ENCODE assay signal across 29 mouse cellular contexts in the genomic region with DNA sequence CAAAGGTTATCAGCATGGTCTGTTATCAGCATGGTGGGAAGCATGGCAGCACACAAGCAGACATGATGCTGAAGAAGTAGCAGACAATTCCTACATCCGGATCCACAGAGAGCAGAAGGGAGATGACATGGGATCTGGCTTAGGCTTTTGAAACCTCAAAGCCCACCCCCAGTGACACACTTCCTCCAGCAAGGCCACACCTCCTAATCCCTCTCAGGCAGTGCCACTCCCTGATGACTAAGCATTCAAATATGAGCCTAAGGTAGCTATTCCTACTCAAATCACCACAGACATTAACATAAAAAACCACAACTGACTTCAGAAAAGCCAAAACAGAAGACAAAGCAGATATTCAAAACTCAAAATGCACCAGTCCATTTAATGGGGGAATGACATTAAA. TPM values are rescaled to one million over a fixed set of nuclear protein-coding genes. Genes with fewer than 3 reads are reported as not detected.
A peak's percentile ranks its signal among the peaks of the same experiment; 100 is the strongest.
DNase-seq lines count a peak whose midpoint lies in the region; ATAC-seq and TF ChIP-seq lines count a peak whose summit lies in the region.
"Had no signal": no experiment of that assay in that cellular context is flagged by ENCODE, and none has a peak within 500 bp of the region (broad histone marks: within the 10 kb centered on the region; RNA-seq: fewer than 3 reads in every experiment).

No protein-coding gene starts in this region.

- no peak for TF ChIP-seq CTCF in layer of hippocampus, adult 2 months (conservative IDR thresholded peaks at IDR 0.05)
- no peak for TF ChIP-seq CTCF in MEL (IDR thresholded peaks at IDR 0.05 in 2 of 3, conservative IDR thresholded peaks at IDR 0.05 in 1 of 3; ENCODE audit: control insufficient read depth in 1 of 3, insufficient read depth in 1 of 3, low read depth in 2 of 3, low read length in 3 of 3, poor library complexity in 1 of 3, severe bottlenecking in 1 of 3)

- TF ChIP-seq EP300 in MEL (IDR thresholded peaks at IDR 0.05; ENCODE audit: low read depth in 1 of 2, low read length in 2 of 2): no peak

- H3K9ac ChIP-seq in MEL (ENCODE audit: control insufficient read depth, low read depth, low read length, poor library complexity, severe bottlenecking): no peak overlapping the region
- no peak overlapping the region for H3K9ac ChIP-seq in kidney, embryonic 14.5 days (ENCODE audit: low read depth, low read length)
- H3K9ac ChIP-seq: embryonic facial prominence, embryonic 13.5 days; hindbrain, embryonic 13.5 days; limb, embryonic 13.5 days; lung, embryonic 15.5 days; neural tube, embryonic 12.5 days; stomach, embryonic 15.5 days had no signal

- H3K4me3 ChIP-seq in layer of hippocampus, adult 2 months: no peak overlapping the region
- no peak overlapping the region for H3K4me3 ChIP-seq in MEL (ENCODE audit: control insufficient read depth in 1 of 2, insufficient read depth in 1 of 2, low read depth in 2 of 2, low read length in 2 of 2)
- no peak overlapping the region for H3K4me3 ChIP-seq in kidney, embryonic 14.5 days (ENCODE audit: low read length)
- H3K4me3 ChIP-seq: embryonic facial prominence, embryonic 13.5 days; forebrain, embryonic 10.5 days; gastrocnemius, adult 2 months; hindbrain, embryonic 13.5 days; limb, embryonic 13.5 days; lung, embryonic 15.5 days; midbrain, embryonic 10.5 days; myocyte; neural tube, embryonic 12.5 days; stomach, embryonic 15.5 days had no signal

- no peak for TF ChIP-seq POLR2A in MEL (IDR thresholded peaks at IDR 0.05; ENCODE audit: control insufficient read depth in 1 of 2, insufficient read depth in 1 of 2, low read depth in 1 of 2, low read length in 2 of 2, poor library complexity in 1 of 2)

- no peaks in the 10 kb centered on the region; the same call in 1 of the 2 replicates for H3K79me2 ChIP-seq in MEL (ENCODE audit: control insufficient read depth, insufficient read depth, low read length, poor library complexity)

- H3K36me3 ChIP-seq in MEL (ENCODE audit: control insufficient read depth in 1 of 2, insufficient read depth in 2 of 2, low read length in 2 of 2): peaks cover 13 to 17% of the 10 kb centered on the region in 2 experiments
- peaks cover 16% of the 10 kb centered on the region for H3K36me3 ChIP-seq in kidney, embryonic 14.5 days (ENCODE audit: control insufficient read depth, insufficient read depth, low read length)

- 100% methylated on average over 1 of the region's 1 CpGs for WGBS in kidney, embryonic 14.5 days

- no peaks in the 10 kb centered on the region for H3K9me3 ChIP-seq in MEL (replicated peaks; ENCODE audit: insufficient read depth, low read length)
- no peaks in the 10 kb centered on the region for H3K9me3 ChIP-seq in kidney, embryonic 14.5 days (ENCODE audit: control insufficient read depth, low read length)
- H3K9me3 ChIP-seq: embryonic facial prominence, embryonic 13.5 days; forebrain, embryonic 10.5 days; hindbrain, embryonic 13.5 days; limb, embryonic 13.5 days; lung, embryonic 15.5 days; midbrain, embryonic 10.5 days; neural tube, embryonic 12.5 days; stomach, embryonic 15.5 days had no signal

- no peak for DNase-seq in layer of hippocampus, adult 2 months (ENCODE audit: low spot score in 2 of 2)
- no peak for DNase-seq in layer of hippocampus, adult 8-10 months (ENCODE audit: low spot score in 2 of 2)
- peak; percentile 61 for DNase-seq in 416B (ENCODE audit: low read depth)
- DNase-seq in MEL (ENCODE audit: low read depth, low spot score): peak; percentile 50
- peak; percentile 23 for DNase-seq in induced T-regulatory cell, adult 2 months (ENCODE audit: low read depth)
- no peak for DNase-seq in heart, adult 8-10 months (ENCODE audit: low spot score)
- DNase-seq: adrenal gland, adult 2 months; adrenal gland, postnatal 36 days; cerebellum, adult 18-20 months; cerebellum, postnatal 10 days; gastrocnemius, adult 2 months; heart, postnatal 14 days; kidney, adult 18-20 months; kidney, postnatal 4 days; thymus, postnatal 25 days had no signal

- ATAC-seq in kidney, embryonic 14.5 days (ENCODE audit: low FRiP score, low TSS enrichment): no peak
- ATAC-seq: activated CD4-positive, CD25-positive, alpha-beta regulatory T cell, adult 4 months; CD4-positive, CD25-positive, alpha-beta regulatory T cell, adult 4 months; midbrain, embryonic 16.5 days had no signal

- no peak for TF ChIP-seq RAD21 in MEL (IDR thresholded peaks at IDR 0.05; ENCODE audit: low read depth, low read length)

- H3K27ac ChIP-seq in layer of hippocampus, adult 2 months: peak overlapping the region; percentile 78; the same call in 1 of the 2 replicates
- no peak overlapping the region for H3K27ac ChIP-seq in MEL (ENCODE audit: control insufficient read depth, low read depth, low read length)
- H3K27ac ChIP-seq in kidney, embryonic 14.5 days (ENCODE audit: low read depth, low read length): no peak overlapping the region
- H3K27ac ChIP-seq: embryonic facial prominence, embryonic 13.5 days; forebrain, embryonic 10.5 days; gastrocnemius, adult 2 months; hindbrain, embryonic 13.5 days; limb, embryonic 13.5 days; lung, embryonic 15.5 days; midbrain, embryonic 10.5 days; neural tube, embryonic 12.5 days; stomach, embryonic 15.5 days had no signal

- no peak overlapping the region for H3K4me2 ChIP-seq in kidney, embryonic 14.5 days (replicated peaks; ENCODE audit: low read depth, low read length)
- H3K4me2 ChIP-seq: embryonic facial prominence, embryonic 13.5 days; hindbrain, embryonic 13.5 days; limb, embryonic 13.5 days; liver, embryonic 11.5 days; lung, embryonic 15.5 days; neural tube, embryonic 12.5 days; stomach, embryonic 15.5 days had no signal

- no peaks in the 10 kb centered on the region for H3K27me3 ChIP-seq in MEL (ENCODE audit: control insufficient read depth in 1 of 2, insufficient read depth in 2 of 2, low read length in 2 of 2)
- H3K27me3 ChIP-seq in kidney, embryonic 14.5 days (ENCODE audit: control insufficient read depth, insufficient read depth, low read length): no peaks in the 10 kb centered on the region
- H3K27me3 ChIP-seq: embryonic facial prominence, embryonic 13.5 days; hindbrain, embryonic 13.5 days; limb, embryonic 13.5 days; lung, embryonic 15.5 days; neural tube, embryonic 12.5 days; stomach, embryonic 15.5 days had no signal

- peaks cover 5 to 10% of the 10 kb centered on the region in 2 experiments for H3K4me1 ChIP-seq in MEL (ENCODE audit: control insufficient read depth in 1 of 2, insufficient read depth in 2 of 2, low read length in 2 of 2)
- H3K4me1 ChIP-seq in kidney, embryonic 14.5 days (ENCODE audit: control insufficient read depth, insufficient read depth, low read length): no peaks in the 10 kb centered on the region
- H3K4me1 ChIP-seq: embryonic facial prominence, embryonic 13.5 days; limb, embryonic 13.5 days; midbrain, embryonic 10.5 days; neural tube, embryonic 12.5 days; stomach, embryonic 15.5 days had no signal

TF ChIP-seq in MEL, 35 proteins besides CTCF, POLR2A, EP300 and RAD21:
- TF ChIP-seq MAZ (IDR thresholded peaks at IDR 0.05; ENCODE audit: low read depth, low read length) (no peak), USF2 (IDR thresholded peaks at IDR 0.05; ENCODE audit: borderline replicate concordance in 1 of 2, insufficient read depth in 1 of 2, low read depth in 1 of 2, low read length in 2 of 2) (no peak), POLR2AphosphoS2 (IDR thresholded peaks at IDR 0.05; ENCODE audit: low read length) (no peak)

RNA-seq across cellular contexts. Expression of gene Wdr37, which starts 42.8 kb away (rescaled TPM):
- total RNA-seq in layer of hippocampus, adult 2 months (2021): 10 to 100 TPM; 88.3 to 92.9 TPM
- total RNA-seq in layer of hippocampus, adult 8-10 months (2022): 100 to 1,000 TPM in 3 of 4 experiments, 10 to 100 TPM in 1; 82.9 to 119 (median 110) TPM
- 8.6 and 9.5 TPM in 2 replicates for total RNA-seq in MEL (2012; rRNA removed)
- 10 to 100 TPM in 1 of 2 experiments, not detected in 1; 14.7 TPM for polyA plus RNA-seq in MEL (2012; ENCODE audit: insufficient read depth in 1 of 2, insufficient read length in 2 of 2, low read depth in 1 of 2, low replicate concordance in 2 of 2, missing spikeins in 1 of 2)
- 13.3 and 24.4 TPM in 2 replicates for polyA plus RNA-seq in kidney, embryonic 14.5 days (2014; fragmentation: Nextera tagmentation; extraction: Ambion mirVana)
- total RNA-seq in heart, adult 8-10 months (2022): 10 to 100 TPM; 31.1 to 39.2 (median 34.4) TPM

RNA-seq across cellular contexts. Expression of gene Idi1, which starts 56.4 kb away (rescaled TPM):
- total RNA-seq in layer of hippocampus, adult 2 months (2021): 10 to 100 TPM; 28.4 to 32.1 TPM
- total RNA-seq in layer of hippocampus, adult 8-10 months (2022): 10 to 100 TPM; 34.0 to 38.6 (median 37.6) TPM
- total RNA-seq in MEL (2012; rRNA removed): 19.9 and 22.1 TPM in 2 replicates
- 10 to 100 TPM in 1 of 2 experiments, not detected in 1; 22.5 TPM for polyA plus RNA-seq in MEL (2012; ENCODE audit: insufficient read depth in 1 of 2, insufficient read length in 2 of 2, low read depth in 1 of 2, low replicate concordance in 2 of 2, missing spikeins in 1 of 2)
- 63.1 and 77.4 TPM in 2 replicates for polyA plus RNA-seq in kidney, embryonic 14.5 days (2014; fragmentation: Nextera tagmentation; extraction: Ambion mirVana)
- 1 to 10 TPM; 4.0 to 6.0 (median 5.3) TPM for total RNA-seq in heart, adult 8-10 months (2022)

Comparison
In these comparisons a context has a peak if more than half of its experiments do, and no peak if none do; other contexts are left out.
1. DNase-seq: peak in 416B (single experiment), MEL (single experiment) and induced T-regulatory cell, adult 2 months (single experiment); none in layer of hippocampus, adult 2 months (0 of 2), layer of hippocampus, adult 8-10 months (0 of 2) and heart, adult 8-10 months (single experiment).